Mouse (Mus musculus): ENCODE measurements around the gene Pgm3.

DNA sequence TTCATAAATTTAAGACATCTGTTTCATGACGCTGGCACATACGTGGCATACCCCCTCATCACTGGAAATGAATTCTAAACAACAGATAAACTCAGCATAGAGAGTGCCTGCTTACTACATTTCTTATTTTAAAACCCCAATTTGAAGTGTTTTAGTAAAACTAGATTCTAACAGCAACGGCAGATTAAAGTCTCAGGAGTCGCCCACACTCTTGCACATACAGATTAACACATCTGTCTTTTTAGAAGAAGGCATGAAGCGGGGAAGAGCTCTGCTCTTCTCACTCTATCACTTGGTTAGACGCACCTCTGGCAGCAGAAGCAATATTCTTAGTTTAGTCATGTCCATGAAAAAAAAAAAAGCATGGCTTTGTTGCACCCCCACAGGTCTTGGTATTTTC lies 3.5 kb upstream of the Pgm3 start:
- TF ChIP-seq CTCF (IDR thresholded peaks at IDR 0.05; ENCODE audit: low read depth), result no peak
- TF ChIP-seq EP300 (optimal IDR thresholded peaks at IDR 0.05), result no peak
